Mouse (Mus musculus): ENCODE results near the gene Galnt18. TPM values are rescaled to one million over a fixed set of nuclear protein-coding genes. Genes with fewer than 3 reads are reported as not detected.

The Galnt18 gene
- polyA plus RNA-seq, 1 experiment: 13.6 TPM

DNA sequence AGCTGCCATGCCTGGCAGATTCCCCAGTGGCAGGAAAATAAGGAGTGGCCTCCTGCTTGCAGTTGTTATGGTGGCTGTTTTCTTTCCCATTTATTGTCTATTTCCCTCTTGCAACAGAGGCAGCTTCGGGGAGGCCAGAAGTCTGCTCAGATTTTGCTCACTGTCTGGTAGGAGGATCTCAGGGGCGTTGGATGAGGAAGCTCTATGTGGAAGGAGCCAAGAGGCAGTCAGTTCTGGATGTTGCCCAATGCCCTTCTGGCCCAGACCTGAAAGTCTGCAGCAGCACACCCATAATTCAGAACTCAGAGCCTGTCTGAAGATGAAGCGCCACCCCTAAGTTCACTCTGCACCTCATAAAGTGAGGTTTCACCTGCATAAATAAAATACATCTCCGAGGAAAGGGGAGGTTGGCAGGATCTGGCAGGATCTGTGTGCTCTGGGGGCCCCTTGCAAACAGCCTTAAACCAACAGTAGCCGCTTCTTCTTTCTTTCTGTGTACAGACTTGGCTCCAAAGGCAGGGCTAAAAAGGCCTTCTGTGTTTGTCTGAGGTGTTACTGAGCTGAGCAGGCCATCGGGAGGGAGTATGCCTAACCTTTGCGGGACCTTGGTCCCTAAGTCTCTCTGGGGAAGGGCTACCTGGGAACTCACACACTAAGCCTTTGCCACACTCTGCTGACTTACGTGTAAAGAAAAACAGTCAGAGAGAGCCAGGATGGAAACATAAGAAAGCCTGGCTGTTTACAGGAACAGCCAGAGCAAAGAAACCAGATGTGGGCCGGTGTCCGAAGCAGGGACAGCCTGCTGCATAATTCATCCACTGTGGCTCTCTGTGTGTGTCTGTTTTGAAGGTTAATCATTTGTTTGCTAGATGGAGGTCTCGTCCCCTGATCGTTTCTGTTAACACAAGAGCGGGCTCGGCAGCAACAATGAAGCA, 116.4 kb downstream of the Galnt18 start:
- WGBS: 84% methylated on average over 14 of the region's 14 CpGs
- Histone ChIP-seq H3K27me3 (ENCODE audit: control insufficient read depth, insufficient read depth, low read length) (no peaks in the 10 kb centered on the region), H3K4me3 (ENCODE audit: control insufficient read depth, insufficient read depth, low read length) (no peak overlapping the region), H3K4me1 (replicated peaks; ENCODE audit: control insufficient read depth, insufficient read depth, low read length) (no peaks in the 10 kb centered on the region), H3K27ac (ENCODE audit: control insufficient read depth, insufficient read depth, low read length) (no peak overlapping the region), H3K36me3 (ENCODE audit: control insufficient read depth, insufficient read depth, low read length) (no peaks in the 10 kb centered on the region)
- no peak for DNase-seq
- TF ChIP-seq POLR2A (IDR thresholded peaks at IDR 0.05; ENCODE audit: control insufficient read depth, extremely low read depth, insufficient read depth, low read length, poor library complexity) (no peak), CTCF (IDR thresholded peaks at IDR 0.05; ENCODE audit: borderline replicate concordance, control insufficient read depth, extremely low read depth, insufficient read depth, low read length, poor library complexity) (no peak)

DNA sequence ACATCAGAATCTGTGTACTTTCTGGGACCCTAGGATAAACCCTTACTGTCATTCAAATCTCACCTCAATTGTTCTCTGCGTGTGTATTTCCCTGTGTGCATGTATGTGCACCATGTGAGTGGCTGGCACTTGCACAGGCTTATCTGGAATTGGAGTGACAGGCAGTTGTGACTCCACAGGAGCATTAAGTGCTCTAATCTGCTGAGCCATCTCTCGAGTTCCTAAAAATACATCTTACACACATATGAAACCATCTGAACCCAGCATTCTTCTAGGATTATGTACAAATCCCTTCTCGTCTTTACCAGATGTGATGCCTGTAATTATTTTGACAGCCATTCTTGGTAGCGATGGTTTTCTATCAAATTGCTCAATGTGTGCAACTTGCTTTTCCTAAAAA, 121.2 kb downstream of the Galnt18 start:
- no peaks in the 10 kb centered on the region for H3K4me1 ChIP-seq (replicated peaks; ENCODE audit: control insufficient read depth, insufficient read depth, low read length)
- H3K36me3 ChIP-seq (ENCODE audit: control insufficient read depth, insufficient read depth, low read length): no peaks in the 10 kb centered on the region
- no peak for TF ChIP-seq POLR2A (IDR thresholded peaks at IDR 0.05; ENCODE audit: control insufficient read depth, extremely low read depth, insufficient read depth, low read length, poor library complexity)
- no peak overlapping the region for H3K27ac ChIP-seq (ENCODE audit: control insufficient read depth, insufficient read depth, low read length)
- no peak for DNase-seq
- no peaks in the 10 kb centered on the region for H3K27me3 ChIP-seq (ENCODE audit: control insufficient read depth, insufficient read depth, low read length)
- no peak overlapping the region for H3K4me3 ChIP-seq (ENCODE audit: control insufficient read depth, insufficient read depth, low read length)
- WGBS: 91% methylated on average over 4 of the region's 4 CpGs

DNA sequence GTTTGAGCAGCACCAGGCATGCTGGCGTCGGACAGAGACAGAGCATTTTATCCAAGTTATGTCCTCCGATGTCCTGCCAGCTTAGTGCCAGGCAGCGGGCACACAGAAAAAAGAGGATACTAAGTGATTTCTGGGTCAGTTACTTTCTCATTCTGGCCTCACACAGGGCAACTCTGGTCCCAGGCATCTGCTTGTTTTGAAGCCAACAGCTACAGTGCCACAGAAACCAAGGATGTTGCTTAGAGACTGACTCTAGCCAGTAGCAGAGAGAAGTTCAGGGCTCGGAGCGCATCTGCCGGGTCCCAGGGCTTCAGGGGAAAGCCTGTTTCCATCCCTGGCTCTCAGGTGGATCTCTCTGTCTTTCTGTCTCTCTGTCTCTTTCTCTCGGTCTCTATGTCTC, 124.8 kb downstream of the Galnt18 start:
- Histone ChIP-seq H3K4me3 (ENCODE audit: control insufficient read depth, insufficient read depth, low read length) (no peak overlapping the region), H3K27ac (ENCODE audit: control insufficient read depth, insufficient read depth, low read length) (no peak overlapping the region), H3K27me3 (ENCODE audit: control insufficient read depth, insufficient read depth, low read length) (no peaks in the 10 kb centered on the region), H3K36me3 (ENCODE audit: control insufficient read depth, insufficient read depth, low read length) (no peaks in the 10 kb centered on the region), H3K4me1 (replicated peaks; ENCODE audit: control insufficient read depth, insufficient read depth, low read length) (no peaks in the 10 kb centered on the region)
- TF ChIP-seq CTCF (IDR thresholded peaks at IDR 0.05; ENCODE audit: borderline replicate concordance, control insufficient read depth, extremely low read depth, insufficient read depth, low read length, poor library complexity) (no peak), POLR2A (IDR thresholded peaks at IDR 0.05; ENCODE audit: control insufficient read depth, extremely low read depth, insufficient read depth, low read length, poor library complexity) (no peak)
- 93% methylated on average over 8 of the region's 8 CpGs for WGBS
- no peak for DNase-seq

DNA sequence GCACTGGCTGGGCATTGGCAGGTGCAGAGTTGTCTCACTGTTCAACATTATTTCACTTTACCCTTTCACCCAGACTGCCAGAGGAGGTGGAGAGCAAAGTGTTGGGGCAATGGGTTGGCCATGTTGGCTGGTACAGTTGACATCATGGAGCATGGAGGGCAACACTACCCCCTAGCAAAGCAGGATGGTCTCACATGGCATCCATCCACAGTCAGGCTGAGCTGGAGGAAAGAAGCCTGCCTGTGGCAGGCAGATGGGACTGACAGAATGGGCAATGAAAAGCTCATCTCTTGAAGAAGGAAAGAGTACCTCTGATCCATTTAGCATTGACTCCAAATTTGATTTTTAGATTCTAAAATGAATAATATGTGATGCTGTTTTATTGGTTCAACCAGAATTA, 125.3 kb downstream of the Galnt18 start:
- Histone ChIP-seq H3K27me3 (ENCODE audit: control insufficient read depth, insufficient read depth, low read length) (no peaks in the 10 kb centered on the region), H3K4me1 (replicated peaks; ENCODE audit: control insufficient read depth, insufficient read depth, low read length) (no peaks in the 10 kb centered on the region), H3K27ac (ENCODE audit: control insufficient read depth, insufficient read depth, low read length) (no peak overlapping the region), H3K4me3 (ENCODE audit: control insufficient read depth, insufficient read depth, low read length) (no peak overlapping the region), H3K36me3 (ENCODE audit: control insufficient read depth, insufficient read depth, low read length) (no peaks in the 10 kb centered on the region)
- DNase-seq: no peak
- TF ChIP-seq CTCF (IDR thresholded peaks at IDR 0.05; ENCODE audit: borderline replicate concordance, control insufficient read depth, extremely low read depth, insufficient read depth, low read length, poor library complexity): no peak
- no peak for TF ChIP-seq POLR2A (IDR thresholded peaks at IDR 0.05; ENCODE audit: control insufficient read depth, extremely low read depth, insufficient read depth, low read length, poor library complexity)

DNA sequence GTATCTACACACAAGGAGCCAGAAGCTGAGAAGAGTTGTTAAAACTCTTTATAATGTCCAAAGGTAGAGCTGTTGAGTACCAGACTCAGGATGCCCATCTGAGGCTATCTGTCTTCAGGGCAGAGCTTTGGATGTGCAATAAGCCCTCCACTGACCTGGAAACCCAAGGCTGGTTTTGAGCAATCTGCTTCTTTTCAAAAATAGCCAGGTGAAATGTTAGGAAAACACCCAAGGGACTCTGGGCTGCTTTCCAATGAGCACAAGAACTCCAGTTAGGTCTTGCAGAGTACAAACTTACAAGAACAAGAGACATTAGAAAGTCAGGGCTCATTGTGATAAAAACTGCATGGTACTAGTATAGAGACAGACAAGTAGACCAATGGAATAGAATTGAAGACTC, 135.4 kb downstream of the Galnt18 start:
- no peaks in the 10 kb centered on the region for H3K4me1 ChIP-seq (replicated peaks; ENCODE audit: control insufficient read depth, insufficient read depth, low read length)
- DNase-seq: no peak
- no peak overlapping the region for H3K27ac ChIP-seq (ENCODE audit: control insufficient read depth, insufficient read depth, low read length)
- no peaks in the 10 kb centered on the region for H3K36me3 ChIP-seq (ENCODE audit: control insufficient read depth, insufficient read depth, low read length)
- no peak overlapping the region for H3K4me3 ChIP-seq (ENCODE audit: control insufficient read depth, insufficient read depth, low read length)
- TF ChIP-seq CTCF (IDR thresholded peaks at IDR 0.05; ENCODE audit: borderline replicate concordance, control insufficient read depth, extremely low read depth, insufficient read depth, low read length, poor library complexity): no peak
- TF ChIP-seq POLR2A (IDR thresholded peaks at IDR 0.05; ENCODE audit: control insufficient read depth, extremely low read depth, insufficient read depth, low read length, poor library complexity): no peak
- no peaks in the 10 kb centered on the region for H3K27me3 ChIP-seq (ENCODE audit: control insufficient read depth, insufficient read depth, low read length)

DNA sequence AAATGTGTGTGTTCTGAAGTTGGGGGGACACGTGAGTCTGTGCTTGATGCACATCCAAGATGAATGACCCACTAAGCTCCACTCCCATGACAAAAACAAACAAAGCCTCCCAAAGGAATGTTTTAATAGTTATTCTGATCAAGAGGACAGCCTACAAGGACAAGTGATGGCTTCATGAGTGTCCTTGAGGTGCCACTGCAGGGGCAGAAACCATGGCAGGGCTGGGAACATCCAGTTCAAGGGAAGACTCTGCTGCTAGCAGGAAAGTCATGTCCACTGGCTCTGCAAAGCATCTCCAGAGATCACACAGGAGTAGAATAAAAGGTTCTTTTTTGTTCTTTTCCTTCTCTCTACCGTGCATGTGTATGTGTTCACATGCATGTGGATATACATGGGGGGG, 140.9 kb downstream of the Galnt18 start:
- H3K36me3 ChIP-seq (ENCODE audit: control insufficient read depth, insufficient read depth, low read length): no peaks in the 10 kb centered on the region
- DNase-seq: no peak
- no peaks in the 10 kb centered on the region for H3K4me1 ChIP-seq (replicated peaks; ENCODE audit: control insufficient read depth, insufficient read depth, low read length)
- no peaks in the 10 kb centered on the region for H3K27me3 ChIP-seq (ENCODE audit: control insufficient read depth, insufficient read depth, low read length)
- no peak overlapping the region for H3K4me3 ChIP-seq (ENCODE audit: control insufficient read depth, insufficient read depth, low read length)
- 82% methylated on average over 2 of the region's 2 CpGs for WGBS
- no peak for TF ChIP-seq POLR2A (IDR thresholded peaks at IDR 0.05; ENCODE audit: control insufficient read depth, extremely low read depth, insufficient read depth, low read length, poor library complexity)
- TF ChIP-seq CTCF (IDR thresholded peaks at IDR 0.05; ENCODE audit: borderline replicate concordance, control insufficient read depth, extremely low read depth, insufficient read depth, low read length, poor library complexity): no peak
- no peak overlapping the region for H3K27ac ChIP-seq (ENCODE audit: control insufficient read depth, insufficient read depth, low read length)

DNA sequence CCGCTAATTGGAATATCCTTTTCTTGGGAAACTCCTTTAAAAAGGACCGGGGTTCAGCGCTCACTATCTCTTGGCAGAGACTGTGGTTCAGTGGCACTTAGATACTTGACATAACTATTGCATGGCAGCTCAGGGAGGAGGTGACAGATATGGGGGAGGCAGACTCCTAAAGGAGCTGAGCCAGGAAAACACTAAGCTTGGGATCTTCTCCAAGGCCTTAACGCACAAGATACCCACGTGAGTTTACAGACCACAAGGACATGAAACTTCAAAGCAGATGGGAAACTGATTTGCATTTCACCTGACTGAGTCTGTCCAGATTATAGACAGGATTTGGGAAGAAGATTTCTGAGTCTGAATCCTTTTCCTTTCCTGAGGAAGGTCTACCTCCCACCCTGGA, 141.3 kb downstream of the Galnt18 start:
- 91% methylated on average over 5 of the region's 5 CpGs for WGBS
- TF ChIP-seq POLR2A (IDR thresholded peaks at IDR 0.05; ENCODE audit: control insufficient read depth, extremely low read depth, insufficient read depth, low read length, poor library complexity) (no peak), CTCF (IDR thresholded peaks at IDR 0.05; ENCODE audit: borderline replicate concordance, control insufficient read depth, extremely low read depth, insufficient read depth, low read length, poor library complexity) (no peak)
- Histone ChIP-seq H3K4me3 (ENCODE audit: control insufficient read depth, insufficient read depth, low read length) (no peak overlapping the region), H3K36me3 (ENCODE audit: control insufficient read depth, insufficient read depth, low read length) (no peaks in the 10 kb centered on the region), H3K27me3 (ENCODE audit: control insufficient read depth, insufficient read depth, low read length) (no peaks in the 10 kb centered on the region), H3K4me1 (replicated peaks; ENCODE audit: control insufficient read depth, insufficient read depth, low read length) (no peaks in the 10 kb centered on the region), H3K27ac (ENCODE audit: control insufficient read depth, insufficient read depth, low read length) (no peak overlapping the region)
- no peak for DNase-seq
